Mouse (Mus musculus): ENCODE measurements around the gene Hoxd8. TPM values are rescaled to one million over a fixed set of nuclear protein-coding genes. Genes with fewer than 3 reads are reported as not detected.

Gene Hoxd8
- polyA plus RNA-seq, 1 experiment from 2014 or later, result 0.09 TPM

DNA sequence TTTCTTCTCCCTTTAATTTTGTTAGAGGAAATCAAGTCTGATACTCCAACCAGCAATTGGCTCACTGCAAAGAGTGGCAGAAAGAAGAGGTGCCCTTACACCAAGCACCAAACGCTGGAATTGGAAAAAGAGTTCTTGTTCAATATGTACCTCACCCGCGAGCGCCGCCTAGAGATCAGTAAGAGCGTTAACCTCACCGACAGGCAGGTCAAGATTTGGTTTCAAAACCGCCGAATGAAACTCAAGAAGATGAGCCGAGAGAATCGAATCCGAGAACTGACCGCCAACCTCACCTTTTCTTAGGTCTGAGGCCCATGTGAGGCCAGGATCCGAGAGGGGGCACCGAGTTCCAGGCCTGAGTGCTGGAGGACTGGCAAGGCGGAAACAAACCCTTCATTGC is 10.3 kb upstream of the Hoxd8 start:
- H3K27me3 ChIP-seq (replicated peaks; ENCODE audit: control insufficient read depth, insufficient read depth, low read length), result peaks cover 95% of the 10 kb centered on the region
- no peak for DNase-seq (ENCODE audit: low spot score)
- WGBS, result 1% methylated on average over 16 of the region's 16 CpGs

DNA sequence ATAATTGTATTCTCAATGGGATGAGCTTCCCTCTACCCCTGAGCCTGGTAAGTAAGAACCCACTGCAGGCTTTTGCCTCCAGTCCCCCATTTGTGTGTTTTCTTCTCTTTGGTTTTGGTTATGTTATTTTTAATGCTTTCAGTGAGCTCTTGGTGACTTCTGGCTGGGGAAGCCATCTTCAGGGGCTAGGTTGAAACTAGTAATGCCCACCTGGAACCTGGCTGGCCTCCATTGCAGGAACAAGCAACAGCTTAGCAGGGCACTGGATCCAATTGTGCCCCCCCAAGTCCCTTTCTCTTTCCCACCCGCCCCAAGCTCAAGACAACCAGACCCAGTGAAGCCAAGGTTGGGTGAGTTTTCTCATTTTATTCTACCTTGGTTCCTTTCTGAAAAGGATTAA is 9.0 kb upstream of the Hoxd8 start:
- DNase-seq (ENCODE audit: low spot score) (no peak), ATAC-seq (no peak)
- Histone ChIP-seq H3K9me3 (replicated peaks; ENCODE audit: control insufficient read depth, low read length) (no peaks in the 10 kb centered on the region), H3K27ac (ENCODE audit: low read depth, low read length) (no peak overlapping the region), H3K36me3 (ENCODE audit: control insufficient read depth, insufficient read depth, low read length) (no peaks in the 10 kb centered on the region), H3K27me3 (replicated peaks; ENCODE audit: control insufficient read depth, insufficient read depth, low read length) (peaks cover 97% of the 10 kb centered on the region), H3K4me3 (ENCODE audit: low read depth, low read length) (no peak overlapping the region), H3K4me1 (ENCODE audit: control insufficient read depth, insufficient read depth, low read length) (peaks cover 8% of the 10 kb centered on the region; the same call in 1 of the 2 replicates), H3K4me2 (ENCODE audit: low read length) (no peak overlapping the region), H3K9ac (ENCODE audit: low read length) (no peak overlapping the region)
- WGBS, result 4% methylated on average over 1 of the region's 1 CpGs

More for the DNA sequence above, 10.3 kb upstream of the Hoxd8 start:
- no peak overlapping the region for H3K27ac ChIP-seq (ENCODE audit: low read depth, low read length)
- H3K4me3 ChIP-seq (ENCODE audit: low read depth, low read length), result no peak overlapping the region
- no peak overlapping the region for H3K9ac ChIP-seq (ENCODE audit: low read length)
- peaks cover 8% of the 10 kb centered on the region; the same call in 1 of the 2 replicates for H3K4me1 ChIP-seq (ENCODE audit: control insufficient read depth, insufficient read depth, low read length)
- no peaks in the 10 kb centered on the region for H3K36me3 ChIP-seq (ENCODE audit: control insufficient read depth, insufficient read depth, low read length)
- no peak overlapping the region for H3K4me2 ChIP-seq (ENCODE audit: low read length)
- ATAC-seq, result no peak
- H3K9me3 ChIP-seq (replicated peaks; ENCODE audit: control insufficient read depth, low read length), result no peaks in the 10 kb centered on the region

DNA sequence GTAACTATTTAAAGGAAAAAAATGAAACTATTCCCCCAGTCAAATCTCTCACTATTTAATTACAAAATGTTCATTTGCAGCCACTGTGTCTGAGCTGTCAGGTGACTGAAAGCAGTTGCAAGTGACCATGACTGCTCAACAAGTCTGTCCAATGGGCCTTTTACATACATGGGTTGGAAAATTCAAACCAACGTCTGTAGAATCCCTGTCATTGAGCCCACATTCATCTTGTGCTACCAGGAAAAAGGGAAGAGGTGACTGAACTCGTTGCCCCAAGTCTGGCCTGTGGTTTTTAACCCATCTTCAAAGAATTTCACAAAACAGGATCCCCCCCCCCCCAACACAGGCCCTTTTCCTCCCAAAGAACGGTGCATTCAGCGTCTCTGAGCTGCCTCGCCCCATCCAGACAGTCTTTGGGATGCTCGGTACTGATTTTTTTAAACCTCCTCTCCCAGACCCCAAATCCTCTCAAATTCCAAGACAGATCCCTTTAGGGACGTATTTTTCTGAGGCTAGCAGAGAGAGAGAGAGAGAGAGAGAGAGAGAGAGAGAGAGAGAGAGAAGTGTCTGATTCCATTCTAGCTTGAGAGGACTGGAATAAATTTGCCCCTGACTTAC is 8.5 kb upstream of the Hoxd8 start:
- no peak overlapping the region for H3K4me2 ChIP-seq (ENCODE audit: low read length)
- WGBS, result 2% methylated on average over 7 of the region's 7 CpGs
- H3K27ac ChIP-seq (ENCODE audit: low read depth, low read length), result no peak overlapping the region
- H3K4me1 ChIP-seq (ENCODE audit: control insufficient read depth, insufficient read depth, low read length), result peaks cover 8% of the 10 kb centered on the region; the same call in 1 of the 2 replicates
- no peaks in the 10 kb centered on the region for H3K9me3 ChIP-seq (replicated peaks; ENCODE audit: control insufficient read depth, low read length)
- peaks cover 99% of the 10 kb centered on the region for H3K27me3 ChIP-seq (replicated peaks; ENCODE audit: control insufficient read depth, insufficient read depth, low read length)
- DNase-seq (ENCODE audit: low spot score) (no peak), ATAC-seq (no peak)
- no peak overlapping the region for H3K9ac ChIP-seq (ENCODE audit: low read length)
- no peaks in the 10 kb centered on the region for H3K36me3 ChIP-seq (ENCODE audit: control insufficient read depth, insufficient read depth, low read length)
- no peak overlapping the region for H3K4me3 ChIP-seq (ENCODE audit: low read depth, low read length)

DNA sequence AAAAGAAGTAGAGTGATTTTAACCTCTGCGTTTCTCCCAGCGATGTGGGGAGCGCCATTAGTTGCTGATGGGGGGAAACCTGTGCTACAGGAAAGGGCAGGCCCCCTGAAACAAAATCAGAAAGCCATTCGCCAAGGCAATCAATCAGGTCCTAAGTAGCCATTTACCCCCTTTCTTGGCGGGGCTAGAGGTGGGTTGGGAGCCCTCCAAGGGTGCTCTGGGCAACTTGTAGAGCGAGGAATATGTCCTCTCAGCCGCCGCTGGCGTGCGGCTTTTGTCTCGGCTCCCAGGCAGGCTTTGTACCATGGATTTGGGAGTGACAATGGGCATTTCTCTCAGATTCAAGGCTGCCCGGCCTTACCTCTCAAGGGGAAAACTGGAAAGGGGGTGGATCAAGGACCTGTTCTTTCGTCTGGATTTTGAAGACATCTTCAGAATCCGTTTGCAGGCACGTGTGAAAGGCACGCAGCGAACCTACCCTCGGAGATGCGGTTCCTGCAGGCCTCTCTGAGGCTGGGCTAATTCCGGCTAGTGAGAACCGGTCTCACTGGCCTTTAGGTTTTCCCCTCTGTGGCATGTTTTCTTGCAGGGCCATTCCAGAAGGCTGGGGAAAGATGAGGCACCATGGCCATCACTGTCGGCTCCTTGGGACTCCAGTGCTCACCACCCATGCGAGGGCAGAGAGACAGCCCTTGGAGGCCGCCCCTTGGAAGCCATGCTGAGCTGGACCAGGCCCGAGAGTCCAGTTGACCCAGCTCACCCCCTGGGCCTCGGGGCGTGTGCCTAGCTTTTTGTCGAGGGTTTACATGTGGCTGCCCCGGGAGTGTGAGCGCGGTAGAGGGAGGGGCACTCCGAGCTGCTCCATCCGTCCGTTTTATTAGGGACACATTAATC is 7.7 kb upstream of the Hoxd8 start:
- no peak overlapping the region for H3K4me2 ChIP-seq (ENCODE audit: low read length)
- no peak for DNase-seq (ENCODE audit: low spot score)
- no peak overlapping the region for H3K27ac ChIP-seq (ENCODE audit: low read depth, low read length)
- H3K9ac ChIP-seq (ENCODE audit: low read length), result no peak overlapping the region
- peaks cover 8% of the 10 kb centered on the region; the same call in 1 of the 2 replicates for H3K4me1 ChIP-seq (ENCODE audit: control insufficient read depth, insufficient read depth, low read length)
- H3K4me3 ChIP-seq (ENCODE audit: low read depth, low read length), result no peak overlapping the region
- no peaks in the 10 kb centered on the region for H3K36me3 ChIP-seq (ENCODE audit: control insufficient read depth, insufficient read depth, low read length)
- H3K9me3 ChIP-seq (replicated peaks; ENCODE audit: control insufficient read depth, low read length), result no peaks in the 10 kb centered on the region
- WGBS, result 1% methylated on average over 34 of the region's 34 CpGs
- H3K27me3 ChIP-seq (replicated peaks; ENCODE audit: control insufficient read depth, insufficient read depth, low read length), result peaks cover 99% of the 10 kb centered on the region
- no peak for ATAC-seq

DNA sequence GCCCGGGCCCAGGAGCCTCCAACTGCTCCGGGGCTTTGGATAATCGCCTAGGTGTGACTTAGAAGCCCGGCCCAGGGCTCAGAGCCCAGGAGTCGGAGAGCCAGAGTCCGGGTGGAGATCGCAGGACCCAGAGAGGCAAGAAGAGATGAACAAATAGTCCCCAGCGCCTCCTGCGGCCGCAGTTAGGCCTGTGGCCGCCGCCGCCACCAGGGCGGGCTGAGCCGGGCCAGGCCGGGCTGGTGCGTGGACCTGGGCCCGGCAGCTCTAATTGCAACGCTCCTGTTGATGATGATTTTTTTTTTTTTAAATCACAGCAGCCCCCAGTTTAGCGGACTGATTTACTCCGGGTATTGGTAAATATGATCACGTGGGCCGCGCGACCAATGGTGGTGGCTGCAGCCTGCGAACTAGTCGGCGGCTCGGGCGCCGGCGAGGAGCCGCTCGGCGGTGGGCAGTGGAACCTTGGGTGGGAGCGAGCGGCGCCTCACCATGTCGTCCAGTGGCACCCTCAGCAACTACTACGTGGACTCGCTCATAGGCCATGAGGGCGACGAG is 6.8 kb upstream of the Hoxd8 start, which contains the start of gene Hoxd9:
TSS of gene Hoxd9 (plus strand) at position 161 of the 555 bp plus-strand sequence.
- H3K4me1 ChIP-seq (ENCODE audit: control insufficient read depth, insufficient read depth, low read length), result peaks cover 8% of the 10 kb centered on the region; the same call in 1 of the 2 replicates
- no peak within 1 kb of the TSS for H3K9ac ChIP-seq (ENCODE audit: low read length)
- peaks cover 98% of the 10 kb centered on the region for H3K27me3 ChIP-seq (replicated peaks; ENCODE audit: control insufficient read depth, insufficient read depth, low read length)
- ATAC-seq (peak; percentile 71), DNase-seq (ENCODE audit: low spot score) (no peak)
- no peaks in the 10 kb centered on the region for H3K9me3 ChIP-seq (replicated peaks; ENCODE audit: control insufficient read depth, low read length)
- H3K27ac ChIP-seq (ENCODE audit: low read depth, low read length), result no peak within 1 kb of the TSS
- peak within 1 kb of the TSS; percentile 48 for H3K4me2 ChIP-seq (ENCODE audit: low read length)
- H3K36me3 ChIP-seq (ENCODE audit: control insufficient read depth, insufficient read depth, low read length), result no peaks in the 10 kb centered on the region
- under 1% methylated on average over 43 of the region's 43 CpGs for WGBS
- peak within 1 kb of the TSS; percentile 23 for H3K4me3 ChIP-seq (ENCODE audit: low read depth, low read length)

DNA sequence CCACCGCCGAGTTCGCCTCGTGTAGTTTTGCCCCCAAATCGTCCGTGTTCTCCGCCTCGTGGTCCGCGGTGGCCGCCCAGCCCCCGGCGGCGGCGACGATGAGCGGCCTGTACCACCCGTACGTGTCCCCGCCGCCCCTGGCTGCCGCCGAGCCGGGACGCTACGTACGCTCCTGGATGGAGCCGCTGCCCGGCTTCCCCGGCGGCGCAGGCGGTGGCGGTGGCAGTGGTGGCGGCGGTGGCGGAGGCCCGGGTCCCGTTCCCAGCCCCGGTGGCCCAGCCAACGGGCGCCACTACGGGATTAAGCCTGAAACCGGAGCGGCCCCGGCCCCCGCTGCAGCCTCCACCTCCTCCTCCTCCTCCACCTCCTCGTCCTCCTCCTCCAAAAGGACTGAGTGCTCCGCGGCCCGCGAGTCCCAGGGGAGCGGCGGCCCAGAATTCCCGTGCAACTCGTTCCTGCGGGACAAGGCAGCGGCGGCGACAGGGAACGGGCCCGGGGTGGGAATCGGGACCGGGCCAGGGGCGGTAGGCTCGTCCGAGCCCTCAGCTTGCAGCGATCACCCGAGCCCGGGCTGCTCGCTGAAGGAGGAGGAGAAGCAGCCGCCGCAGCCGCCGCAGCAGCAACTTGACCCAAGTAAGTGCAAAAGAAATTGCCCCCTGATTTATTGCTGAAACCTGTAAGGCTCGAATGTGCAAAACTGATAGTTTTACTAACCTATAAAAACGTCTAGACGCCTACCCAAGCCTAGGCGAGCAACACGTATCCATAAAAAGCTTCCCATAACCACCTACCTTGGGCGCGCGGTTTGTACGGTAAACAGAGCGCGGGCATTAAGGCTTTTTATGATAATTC is 6.0 kb upstream of the Hoxd8 start:
- ATAC-seq, result peak; percentile 56; the same call in 1 of the 2 replicates
- WGBS, result 1% methylated on average over 74 of the region's 86 CpGs

DNA sequence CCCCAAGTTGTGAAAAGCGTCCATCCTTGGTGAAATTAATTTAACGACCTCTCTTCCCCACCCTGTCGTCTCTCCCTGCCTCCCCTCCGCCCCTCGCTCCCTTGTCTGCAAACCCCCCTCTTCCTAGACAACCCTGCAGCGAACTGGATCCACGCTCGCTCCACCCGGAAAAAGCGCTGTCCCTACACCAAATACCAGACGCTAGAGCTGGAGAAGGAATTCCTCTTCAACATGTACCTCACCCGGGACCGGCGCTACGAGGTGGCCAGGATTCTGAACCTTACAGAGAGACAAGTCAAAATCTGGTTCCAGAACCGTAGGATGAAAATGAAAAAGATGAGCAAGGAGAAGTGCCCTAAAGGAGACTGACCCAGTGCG is 5.4 kb upstream of the Hoxd8 start:
- ATAC-seq (no peak), DNase-seq (ENCODE audit: low spot score) (no peak)
- Histone ChIP-seq H3K36me3 (ENCODE audit: control insufficient read depth, insufficient read depth, low read length) (no peaks in the 10 kb centered on the region), H3K4me2 (ENCODE audit: low read length) (no peak overlapping the region), H3K4me1 (ENCODE audit: control insufficient read depth, insufficient read depth, low read length) (peaks cover 8% of the 10 kb centered on the region; the same call in 1 of the 2 replicates), H3K9ac (ENCODE audit: low read length) (no peak overlapping the region), H3K4me3 (ENCODE audit: low read depth, low read length) (no peak overlapping the region), H3K27me3 (replicated peaks; ENCODE audit: control insufficient read depth, insufficient read depth, low read length) (peaks cover 96% of the 10 kb centered on the region), H3K27ac (ENCODE audit: low read depth, low read length) (no peak overlapping the region), H3K9me3 (replicated peaks; ENCODE audit: control insufficient read depth, low read length) (no peaks in the 10 kb centered on the region)
- WGBS, result under 1% methylated on average over 17 of the region's 17 CpGs

More for the DNA sequence above, 6.0 kb upstream of the Hoxd8 start:
- Histone ChIP-seq H3K4me2 (ENCODE audit: low read length) (peak overlapping the region; percentile 48), H3K27ac (ENCODE audit: low read depth, low read length) (no peak overlapping the region), H3K36me3 (ENCODE audit: control insufficient read depth, insufficient read depth, low read length) (no peaks in the 10 kb centered on the region), H3K4me3 (ENCODE audit: low read depth, low read length) (peak overlapping the region; percentile 23), H3K4me1 (ENCODE audit: control insufficient read depth, insufficient read depth, low read length) (peaks cover 8% of the 10 kb centered on the region; the same call in 1 of the 2 replicates), H3K9ac (ENCODE audit: low read length) (no peak overlapping the region), H3K9me3 (replicated peaks; ENCODE audit: control insufficient read depth, low read length) (no peaks in the 10 kb centered on the region), H3K27me3 (replicated peaks; ENCODE audit: control insufficient read depth, insufficient read depth, low read length) (peaks cover 96% of the 10 kb centered on the region)
- no peak for DNase-seq (ENCODE audit: low spot score)

Measured in forebrain, embryonic 14.5 days (tissue).